Mouse (Mus musculus): ENCODE measurements around the gene Gm20388.

DNA sequence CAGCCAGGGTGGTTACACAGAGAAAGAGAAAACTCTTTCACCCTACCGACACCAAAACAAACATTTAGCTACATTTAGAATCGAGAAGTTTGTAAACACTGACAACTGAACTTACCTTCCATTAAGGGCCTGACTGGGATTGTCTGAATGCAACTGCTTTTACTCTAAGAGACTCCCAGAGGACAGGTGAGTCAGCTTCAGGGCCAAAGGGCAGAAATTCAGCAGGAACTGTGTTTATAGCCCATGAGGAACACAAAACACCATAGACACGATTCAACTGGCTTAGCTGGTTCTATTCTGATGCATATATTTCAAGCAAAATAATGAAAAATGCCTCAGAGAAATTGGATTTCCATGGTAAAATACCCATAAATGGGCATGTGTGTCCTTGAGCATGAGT is 4104.1 kb downstream of the Gm20388 start:
- TF ChIP-seq POLR2A (IDR thresholded peaks at IDR 0.05; ENCODE audit: borderline replicate concordance, insufficient read depth, low read length) (no peak), CTCF (IDR thresholded peaks at IDR 0.05; ENCODE audit: borderline replicate concordance, insufficient read depth, low read depth, low read length) (no peak)
